Mouse (Mus musculus) adrenal gland, adult 18-20 months (tissue): Measurements from ENCODE around the gene Gad2. TPM values are rescaled to one million over a fixed set of nuclear protein-coding genes. Genes with fewer than 3 reads are reported as not detected.

Experiments
- DNase-seq, 2 experiments: peaks; one replicate each; pipeline ENCODE4 v3.0.0; 2021 to 2022; ENCODE audit warnings: low spot score in 2 of 2
- total RNA-seq, 2 experiments: library from RNA; stranded (reverse); gene quantifications; 1 replicate in 1 of 2; 2 replicates in 1 of 2; pipeline ENCODE4 v1.2.3; 2021

Gad2 gene
- total RNA-seq, 2 experiments from 2014 or later, result not detected

GRCm38 (mm10) chr2:22634766-22635165 lies 12.8 kb downstream of the Gad2 start:
- peak in 1 of 2 experiments; percentile 26 for DNase-seq

- no peak for DNase-seq
Measured at GRCm38 (mm10) chr2:22646134-22646533, 24.1 kb downstream of the Gad2 start.

- no peak for DNase-seq
Measured at GRCm38 (mm10) chr2:22648394-22648793, 26.4 kb downstream of the Gad2 start.

GRCm38 (mm10) chr2:22651826-22652225 lies 29.8 kb downstream of the Gad2 start:
- DNase-seq, result no peak

GRCm38 (mm10) chr2:22663731-22664130 lies 41.7 kb downstream of the Gad2 start:
- DNase-seq, result no peak

- DNase-seq, result no peak
Measured at GRCm38 (mm10) chr2:22670415-22670814, 48.4 kb downstream of the Gad2 start.

GRCm38 (mm10) chr2:22671348-22671747 lies 49.3 kb downstream of the Gad2 start:
- DNase-seq, result no peak

- no peak for DNase-seq
Measured at GRCm38 (mm10) chr2:22677066-22677465, 55.1 kb downstream of the Gad2 start.

- DNase-seq, result peak in 1 of 2 experiments; percentile 15
Measured at GRCm38 (mm10) chr2:22679944-22680343, 57.9 kb downstream of the Gad2 start.

GRCm38 (mm10) chr2:22689969-22690368 lies 68.0 kb downstream of the Gad2 start:
- no peak for DNase-seq

- no peak for DNase-seq
Measured at GRCm38 (mm10) chr2:22704780-22705727, 83.0 kb downstream of the Gad2 start.

- no peak for DNase-seq
Measured at GRCm38 (mm10) chr2:22706233-22706632, 84.2 kb downstream of the Gad2 start.

GRCm38 (mm10) chr2:22721522-22722470 lies 99.8 kb downstream of the Gad2 start:
- DNase-seq, result peak in 1 of 2 experiments; percentile 54

- DNase-seq, result peak in 1 of 2 experiments; percentile 3
Measured at GRCm38 (mm10) chr2:22723927-22724534, 102.0 kb downstream of the Gad2 start.

GRCm38 (mm10) chr2:22727113-22727512 lies 105.1 kb downstream of the Gad2 start:
- no peak for DNase-seq

- no peak for DNase-seq
Measured at GRCm38 (mm10) chr2:22736134-22736533, 114.1 kb downstream of the Gad2 start.

GRCm38 (mm10) chr2:22739369-22739768 lies 117.4 kb downstream of the Gad2 start:
- DNase-seq, result no peak

- no peak for DNase-seq
Measured at GRCm38 (mm10) chr2:22740441-22740840, 118.4 kb downstream of the Gad2 start.

- no peak for DNase-seq
Measured at GRCm38 (mm10) chr2:22741222-22741621, 119.2 kb downstream of the Gad2 start.
